ENCODE assay signal across 21 mouse cellular contexts in genomic region chr2:181781421-181781820, GRCm38 (mm10). TPM values are rescaled to one million over a fixed set of nuclear protein-coding genes. Genes with fewer than 3 reads are reported as not detected.
DNase-seq lines count a peak whose midpoint lies in the region; ATAC-seq and TF ChIP-seq lines count a peak whose summit lies in the region.
"Had no signal": no experiment of that assay in that cellular context is flagged by ENCODE, and none has a peak within 500 bp of the region (broad histone marks: within the 10 kb centered on the region; RNA-seq: fewer than 3 reads in every experiment).

No protein-coding gene starts in this region.

- H3K4me3 ChIP-seq in hindbrain, embryonic 11.5 days (ENCODE audit: low read depth, low read length) = no peak overlapping the region
- H3K4me3 ChIP-seq in hindbrain, embryonic 16.5 days (ENCODE audit: low read length) = no peak overlapping the region
- H3K4me3 ChIP-seq in forebrain, embryonic 15.5 days = no peak overlapping the region
- H3K4me3 ChIP-seq in midbrain, embryonic 14.5 days (replicated peaks; ENCODE audit: low read depth, low read length) = no peak overlapping the region
- no peak overlapping the region for H3K4me3 ChIP-seq in liver, postnatal 0 days (ENCODE audit: low read depth, low read length)
- no peak overlapping the region for H3K4me3 ChIP-seq in liver, embryonic 11.5 days (ENCODE audit: low read depth, low read length)
- H3K4me3 ChIP-seq: embryonic facial prominence, embryonic 15.5 days had no signal

- H3K27me3 ChIP-seq in hindbrain, embryonic 11.5 days (ENCODE audit: control insufficient read depth, insufficient read depth, low read length) = no peaks in the 10 kb centered on the region
- no peaks in the 10 kb centered on the region for H3K27me3 ChIP-seq in hindbrain, embryonic 16.5 days (replicated peaks; ENCODE audit: control insufficient read depth, insufficient read depth, low read length)
- no peaks in the 10 kb centered on the region for H3K27me3 ChIP-seq in forebrain, embryonic 15.5 days
- no peaks in the 10 kb centered on the region for H3K27me3 ChIP-seq in midbrain, embryonic 14.5 days (ENCODE audit: control insufficient read depth, insufficient read depth, low read length)
- H3K27me3 ChIP-seq in liver, postnatal 0 days (ENCODE audit: insufficient read depth, low read length) = no peaks in the 10 kb centered on the region
- no peaks in the 10 kb centered on the region; the same call in 1 of the 2 replicates for H3K27me3 ChIP-seq in liver, embryonic 11.5 days (replicated peaks; ENCODE audit: control insufficient read depth, insufficient read depth, low read length)
- H3K27me3 ChIP-seq: embryonic facial prominence, embryonic 15.5 days had no signal

- H3K4me1 ChIP-seq in hindbrain, embryonic 11.5 days (replicated peaks; ENCODE audit: control insufficient read depth, insufficient read depth, low read length) = no peaks in the 10 kb centered on the region
- peaks cover 5% of the 10 kb centered on the region; the same call in 1 of the 2 replicates for H3K4me1 ChIP-seq in hindbrain, embryonic 16.5 days (ENCODE audit: control insufficient read depth, insufficient read depth, low read depth, low read length)
- H3K4me1 ChIP-seq in forebrain, embryonic 15.5 days = peaks cover 20% of the 10 kb centered on the region
- peaks cover 11% of the 10 kb centered on the region for H3K4me1 ChIP-seq in midbrain, embryonic 14.5 days (ENCODE audit: control insufficient read depth, insufficient read depth, low read length)
- no peaks in the 10 kb centered on the region for H3K4me1 ChIP-seq in liver, postnatal 0 days (ENCODE audit: insufficient read depth)
- no peaks in the 10 kb centered on the region for H3K4me1 ChIP-seq in liver, embryonic 11.5 days (replicated peaks; ENCODE audit: control insufficient read depth, insufficient read depth, low read length)
- H3K4me1 ChIP-seq: embryonic facial prominence, embryonic 15.5 days had no signal

- ATAC-seq in hindbrain, embryonic 11.5 days (ENCODE audit: low FRiP score) = peak; percentile 61
- no peak for ATAC-seq in hindbrain, embryonic 16.5 days
- no peak for ATAC-seq in forebrain, embryonic 15.5 days (replicated peaks)
- ATAC-seq in midbrain, embryonic 14.5 days (ENCODE audit: low FRiP score, low TSS enrichment) = no peak
- no peak for ATAC-seq in liver, postnatal 0 days
- no peak for ATAC-seq in liver, embryonic 11.5 days (replicated peaks; ENCODE audit: low FRiP score)

- TF ChIP-seq CTCF in brain, embryonic 14.5 days (IDR thresholded peaks at IDR 0.05; ENCODE audit: borderline replicate concordance, extremely low read depth, insufficient read depth, insufficient read length) = no peak
- no peak for TF ChIP-seq CTCF in liver, postnatal 0 days (IDR thresholded peaks at IDR 0.05; ENCODE audit: low read depth)

- no peaks in the 10 kb centered on the region for H3K36me3 ChIP-seq in hindbrain, embryonic 11.5 days (ENCODE audit: control insufficient read depth, insufficient read depth, low read length)
- no peaks in the 10 kb centered on the region for H3K36me3 ChIP-seq in hindbrain, embryonic 16.5 days (ENCODE audit: control insufficient read depth, insufficient read depth, low read length)
- peaks cover 20% of the 10 kb centered on the region for H3K36me3 ChIP-seq in forebrain, embryonic 15.5 days
- H3K36me3 ChIP-seq in midbrain, embryonic 14.5 days (ENCODE audit: control insufficient read depth, insufficient read depth, low read length) = peaks cover 32% of the 10 kb centered on the region
- H3K36me3 ChIP-seq in liver, postnatal 0 days (replicated peaks; ENCODE audit: insufficient read depth, low read length) = no peaks in the 10 kb centered on the region
- no peaks in the 10 kb centered on the region for H3K36me3 ChIP-seq in liver, embryonic 11.5 days (ENCODE audit: control insufficient read depth, insufficient read depth, low read length)
- H3K36me3 ChIP-seq: embryonic facial prominence, embryonic 15.5 days had no signal

- no peak overlapping the region for H3K4me2 ChIP-seq in hindbrain, embryonic 11.5 days (replicated peaks; ENCODE audit: low read depth, low read length)
- no peak overlapping the region for H3K4me2 ChIP-seq in hindbrain, embryonic 16.5 days (ENCODE audit: low read length)
- H3K4me2 ChIP-seq in forebrain, embryonic 15.5 days (replicated peaks) = no peak overlapping the region
- H3K4me2 ChIP-seq in midbrain, embryonic 14.5 days (ENCODE audit: low read length) = peak overlapping the region; percentile 13; the same call in 1 of the 2 replicates
- no peak overlapping the region for H3K4me2 ChIP-seq in liver, postnatal 0 days (ENCODE audit: low read depth, low read length)
- no peak overlapping the region for H3K4me2 ChIP-seq in liver, embryonic 11.5 days
- H3K4me2 ChIP-seq: embryonic facial prominence, embryonic 15.5 days; lung, embryonic 14.5 days had no signal

- WGBS in hindbrain, embryonic 11.5 days = 23% methylated on average over 1 of the region's 1 CpGs
- 3% methylated on average over 1 of the region's 1 CpGs for WGBS in hindbrain, embryonic 16.5 days
- 2% methylated on average over 1 of the region's 1 CpGs for WGBS in forebrain, embryonic 15.5 days
- WGBS in midbrain, embryonic 14.5 days = 2% methylated on average over 1 of the region's 1 CpGs
- WGBS in liver, postnatal 0 days (ENCODE audit: insufficient replicate concordance) = 57% methylated on average over 1 of the region's 1 CpGs
- WGBS in liver, embryonic 11.5 days = 61% methylated on average over 1 of the region's 1 CpGs

- DNase-seq in hindbrain, embryonic 11.5 days (ENCODE audit: low spot score) = peak; percentile 35
- DNase-seq in brain, embryonic 14.5 days (ENCODE audit: low read depth) = peak; percentile 70
- peak; percentile 66 for DNase-seq in midbrain, embryonic 14.5 days
- DNase-seq in liver, postnatal 0 days = no peak
- DNase-seq in liver, embryonic 11.5 days (ENCODE audit: low spot score) = no peak
- DNase-seq in left cerebral cortex, postnatal 14 days (ENCODE audit: low spot score in 2 of 2) = no peak
- DNase-seq: adrenal gland, adult 8-10 months; cerebellum, adult 18-20 months; gastrocnemius, postnatal 14 days; kidney, adult 2 months; kidney, postnatal 36 days; lung, embryonic 14.5 days; thymus, postnatal 14 days had no signal

- H3K9me3 ChIP-seq in hindbrain, embryonic 11.5 days (ENCODE audit: control insufficient read depth, low read length) = no peaks in the 10 kb centered on the region
- H3K9me3 ChIP-seq in hindbrain, embryonic 16.5 days (ENCODE audit: control insufficient read depth, low read length) = no peaks in the 10 kb centered on the region
- H3K9me3 ChIP-seq in forebrain, embryonic 15.5 days = no peaks in the 10 kb centered on the region
- H3K9me3 ChIP-seq in midbrain, embryonic 14.5 days (ENCODE audit: control insufficient read depth, low read length) = no peaks in the 10 kb centered on the region
- H3K9me3 ChIP-seq in liver, postnatal 0 days (ENCODE audit: low read length) = no peaks in the 10 kb centered on the region
- no peaks in the 10 kb centered on the region for H3K9me3 ChIP-seq in liver, embryonic 11.5 days (ENCODE audit: control insufficient read depth, low read length)
- H3K9me3 ChIP-seq: embryonic facial prominence, embryonic 15.5 days had no signal

- intact Hi-C loops in left cerebral cortex, postnatal 14 days (cut with DNase I) = no loop called here

- no peak for TF ChIP-seq EP300 in liver, postnatal 0 days (IDR thresholded peaks at IDR 0.05; ENCODE audit: low read depth)

- no peak overlapping the region for H3K9ac ChIP-seq in hindbrain, embryonic 11.5 days (ENCODE audit: low read depth, low read length)
- H3K9ac ChIP-seq in hindbrain, embryonic 16.5 days (ENCODE audit: low read depth, low read length) = no peak overlapping the region
- H3K9ac ChIP-seq in forebrain, embryonic 15.5 days (replicated peaks) = no peak overlapping the region
- no peak overlapping the region for H3K9ac ChIP-seq in midbrain, embryonic 14.5 days (replicated peaks; ENCODE audit: low read length)
- no peak overlapping the region for H3K9ac ChIP-seq in liver, postnatal 0 days (replicated peaks)
- no peak overlapping the region for H3K9ac ChIP-seq in liver, embryonic 11.5 days (ENCODE audit: low read depth, low read length)
- H3K9ac ChIP-seq: embryonic facial prominence, embryonic 15.5 days; lung, embryonic 14.5 days had no signal

- no peak overlapping the region for H3K27ac ChIP-seq in hindbrain, embryonic 11.5 days (ENCODE audit: low read depth, low read length)
- H3K27ac ChIP-seq in hindbrain, embryonic 16.5 days (ENCODE audit: low read depth, low read length) = no peak overlapping the region
- peak overlapping the region; percentile 48; the same call in 1 of the 2 replicates for H3K27ac ChIP-seq in forebrain, embryonic 15.5 days (replicated peaks)
- H3K27ac ChIP-seq in midbrain, embryonic 14.5 days (replicated peaks; ENCODE audit: low read depth, low read length) = peak overlapping the region; percentile 71
- H3K27ac ChIP-seq in liver, postnatal 0 days (ENCODE audit: low read depth) = no peak overlapping the region
- H3K27ac ChIP-seq in liver, embryonic 11.5 days (ENCODE audit: low read depth, low read length) = no peak overlapping the region
- H3K27ac ChIP-seq: embryonic facial prominence, embryonic 15.5 days; macrophage had no signal

- no peak for TF ChIP-seq POLR2A in brain, embryonic 14.5 days (IDR thresholded peaks at IDR 0.05; ENCODE audit: borderline replicate concordance, extremely low read depth, insufficient read depth, insufficient read length, poor library complexity, severe bottlenecking)

RNA-seq across cellular contexts. Expression of gene Myt1, which starts 18.3 kb away (rescaled TPM):
- polyA plus RNA-seq in hindbrain, embryonic 11.5 days (2014; fragmentation: Nextera tagmentation; extraction: Ambion mirVana) = 38.7 and 39.3 TPM in 2 replicates
- polyA plus RNA-seq in hindbrain, embryonic 16.5 days (2015; fragmentation: Nextera tagmentation; extraction: Ambion mirVana) = 11.0 and 12.9 TPM in 2 replicates
- 65.4 and 69.4 TPM in 2 replicates for polyA plus RNA-seq in brain, embryonic 14.5 days (2012; rRNA removed)
- 26.7 and 30.7 TPM in 2 replicates for polyA plus RNA-seq in forebrain, embryonic 15.5 days (2015; fragmentation: Nextera tagmentation; extraction: Ambion mirVana)
- 21.2 and 31.3 TPM in 2 replicates for polyA plus RNA-seq in midbrain, embryonic 14.5 days (2014; fragmentation: Nextera tagmentation; extraction: Ambion mirVana)
- not detected in 2 replicates for polyA plus RNA-seq in liver, postnatal 0 days (2015; fragmentation: Nextera tagmentation; extraction: Ambion mirVana)
- 0.03 and 0.06 TPM in 2 replicates for polyA plus RNA-seq in liver, embryonic 11.5 days (2014; fragmentation: Nextera tagmentation; extraction: Ambion mirVana)
- 10 to 100 TPM; 20.4 to 21.3 TPM for total RNA-seq in left cerebral cortex, postnatal 14 days (2021)
- total RNA-seq: common myeloid progenitor, adult 5-6 weeks; gastrocnemius, postnatal 14 days; heart, adult 8-10 months; liver, adult 2 months had no signal
- polyA plus RNA-seq: heart, postnatal 0 days; liver, adult 2 months; macrophage had no signal

RNA-seq across cellular contexts. Expression of gene Pcmtd2, which starts 56.2 kb away (rescaled TPM):
- polyA plus RNA-seq in hindbrain, embryonic 11.5 days (2014; fragmentation: Nextera tagmentation; extraction: Ambion mirVana) = 33.8 and 34.3 TPM in 2 replicates
- polyA plus RNA-seq in hindbrain, embryonic 16.5 days (2015; fragmentation: Nextera tagmentation; extraction: Ambion mirVana) = 27.7 and 31.0 TPM in 2 replicates
- polyA plus RNA-seq in brain, embryonic 14.5 days (2012; rRNA removed) = 47.2 and 50.9 TPM in 2 replicates
- polyA plus RNA-seq in forebrain, embryonic 15.5 days (2015; fragmentation: Nextera tagmentation; extraction: Ambion mirVana) = 45.8 and 48.3 TPM in 2 replicates
- polyA plus RNA-seq in midbrain, embryonic 14.5 days (2014; fragmentation: Nextera tagmentation; extraction: Ambion mirVana) = 24.7 and 36.2 TPM in 2 replicates
- 10.5 and 11.1 TPM in 2 replicates for polyA plus RNA-seq in liver, postnatal 0 days (2015; fragmentation: Nextera tagmentation; extraction: Ambion mirVana)
- 21.6 and 25.3 TPM in 2 replicates for polyA plus RNA-seq in liver, embryonic 11.5 days (2014; fragmentation: Nextera tagmentation; extraction: Ambion mirVana)
- 10 to 100 TPM; 65.9 to 69.4 TPM for total RNA-seq in left cerebral cortex, postnatal 14 days (2021)

Comparison
In these comparisons a context has a peak if more than half of its experiments do, and no peak if none do; other contexts are left out.
1. DNase-seq: peak in hindbrain, embryonic 11.5 days (single experiment), brain, embryonic 14.5 days (single experiment) and midbrain, embryonic 14.5 days (single experiment); none in liver, postnatal 0 days (single experiment), liver, embryonic 11.5 days (single experiment) and left cerebral cortex, postnatal 14 days (0 of 2).
2. H3K27ac ChIP-seq: peak in forebrain, embryonic 15.5 days (single experiment) and midbrain, embryonic 14.5 days (single experiment); none in hindbrain, embryonic 11.5 days (single experiment), hindbrain, embryonic 16.5 days (single experiment), liver, postnatal 0 days (single experiment) and liver, embryonic 11.5 days (single experiment).
3. RNA of gene Myt1, which starts 18.3 kb away (polyA plus RNA-seq): 65.4 to 69.4 TPM in brain, embryonic 14.5 days, 38.7 to 39.3 TPM in hindbrain, embryonic 11.5 days, 21.2 to 31.3 TPM in midbrain, embryonic 14.5 days, 26.7 to 30.7 TPM in forebrain, embryonic 15.5 days and 11.0 to 12.9 TPM in hindbrain, embryonic 16.5 days; 0.03 to 0.06 TPM in liver, embryonic 11.5 days and not detected in liver, postnatal 0 days; every median in the first group is over 10 times any median in the second.